Mouse (Mus musculus) duodenum, adult 2 months (tissue): ENCODE measurements around the gene Rab19. TPM values are rescaled to one million over a fixed set of nuclear protein-coding genes. Genes with fewer than 3 reads are reported as not detected.

Experiments used
- polyA plus RNA-seq: library from polyadenylated mRNA; depleted of rRNA; stranded (reverse); fragments of >200 nt; gene quantifications from 2 replicates; pipeline ENCODE4 v1.2.3, GENCODE M21; 2012; ENCODE audit warnings: low replicate concordance; rRNA removed

Gene Rab19
- 3.3 and 5.4 TPM in 2 replicates for polyA plus RNA-seq

DNA sequence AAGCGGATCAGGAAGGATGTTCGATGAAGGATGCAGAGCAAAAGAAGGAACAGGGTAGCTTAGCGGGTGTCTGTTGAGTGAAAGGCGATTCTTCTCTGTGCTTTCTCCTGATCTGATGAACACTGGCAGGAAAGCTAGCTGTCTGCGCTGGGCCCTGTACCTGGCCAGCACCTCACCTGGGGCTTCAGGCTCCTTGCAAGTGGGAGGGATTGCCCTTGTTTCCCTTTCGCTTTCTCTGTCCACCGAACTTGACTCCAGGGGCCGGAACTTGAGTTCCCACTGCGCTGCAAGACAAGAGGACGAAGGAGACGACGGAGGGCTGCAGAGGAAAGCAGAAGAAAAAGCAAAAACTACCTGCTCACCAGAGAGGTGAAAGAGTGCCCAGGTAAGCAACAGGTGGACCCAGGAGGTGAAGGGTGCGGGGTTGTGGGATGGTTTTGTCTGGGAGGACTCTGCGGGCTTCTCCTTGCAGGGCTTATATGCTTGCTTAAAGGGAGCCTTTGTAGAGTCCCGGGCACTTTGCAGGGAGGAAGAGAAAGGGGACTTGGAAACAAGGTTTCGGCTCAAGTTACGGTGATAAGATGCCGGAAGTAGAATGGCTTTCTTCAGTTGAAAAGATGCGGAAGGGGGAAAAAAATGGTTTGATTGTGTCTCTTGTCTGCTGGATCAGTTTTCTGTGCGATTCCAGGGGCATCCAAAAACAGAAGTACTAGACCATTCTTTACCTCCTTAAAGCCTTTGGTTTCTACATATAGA is at the start of gene Rab19:
TSS of gene Rab19 (plus strand) at position 51 of the 756 bp plus-strand sequence.

DNA sequence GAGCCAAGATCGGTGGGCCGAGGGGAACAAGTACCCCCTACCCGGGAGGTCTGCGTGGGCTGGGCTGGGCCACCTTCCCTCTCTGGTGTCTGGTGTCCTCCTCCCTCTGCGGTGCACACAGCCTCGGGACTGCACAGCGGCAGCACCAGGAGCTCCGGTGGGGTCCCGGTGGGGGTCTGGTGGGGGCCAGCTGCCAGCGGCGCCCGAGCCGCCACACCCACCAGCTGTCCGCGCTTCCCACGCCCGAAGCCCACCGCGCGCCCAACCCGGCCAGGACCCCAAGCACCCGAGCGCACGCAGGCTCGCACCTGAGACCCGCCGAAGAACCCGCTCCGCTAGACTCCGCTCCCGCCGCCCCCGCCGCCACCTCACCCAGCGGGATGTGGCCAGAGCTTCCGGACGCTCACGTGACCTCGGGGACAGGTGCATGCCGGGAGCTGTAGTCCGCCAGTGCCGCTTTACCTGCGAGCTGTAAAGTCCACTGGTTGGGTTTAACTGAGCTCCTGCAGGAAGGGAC is 3.6 kb upstream of the Rab19 start, which contains the start of gene Slc37a3:
TSS of gene Slc37a3 (minus strand) at position 365 of the 517 bp plus-strand sequence.

GRCm38 (mm10) chr6:39419851-39420721 is 39.1 kb downstream of the Rab19 start, which contains the start of gene Mkrn1:
Gene Mkrn1 (minus strand): TSS chr6:39420462.

Other genes with a start within 250 kb of the Rab19 start
- gene Kdm7a, start 174.4 kb upstream of the Rab19 start, polyA plus RNA-seq = 0.65 and 1.4 TPM in 2 replicates
- 9.3 and 13.8 TPM in 2 replicates for gene Slc37a3, start 3.5 kb upstream of the Rab19 start, polyA plus RNA-seq
- gene Mkrn1, start 39.3 kb downstream of the Rab19 start, polyA plus RNA-seq = 45.1 and 75.5 TPM in 2 replicates
- gene Dennd2a, start 176.7 kb downstream of the Rab19 start, polyA plus RNA-seq = 2.2 and 2.3 TPM in 2 replicates
- 7.8 and 12.4 TPM in 2 replicates for gene Adck2, start 192.7 kb downstream of the Rab19 start, polyA plus RNA-seq
- gene Gm42420, start 204.6 kb downstream of the Rab19 start, polyA plus RNA-seq = not detected in 2 replicates
- 766 and 800 TPM in 2 replicates for gene Ndufb2, start 211.4 kb downstream of the Rab19 start, polyA plus RNA-seq